Mouse (Mus musculus): ENCODE data around the gene Palm3. TPM values are rescaled to one million over a fixed set of nuclear protein-coding genes. Genes with fewer than 3 reads are reported as not detected.

Gene Palm3
- polyA plus RNA-seq, 1 experiment from 2014 or later: 5.5 TPM

GRCm38 (mm10) chr8:84029272-84029671, 8.0 kb downstream of the Palm3 start:
- no peaks in the 10 kb centered on the region for H3K36me3 ChIP-seq

GRCm38 (mm10) chr8:84032777-84033176, 11.5 kb downstream of the Palm3 start:
- Histone ChIP-seq H3K27me3 (peaks cover 19% of the 10 kb centered on the region; the same call in 1 of the 2 replicates), H3K9me3 (no peaks in the 10 kb centered on the region)
- 70% methylated on average over 4 of the region's 4 CpGs for WGBS

More at GRCm38 (mm10) chr8:84029272-84029671, 8.0 kb downstream of the Palm3 start:
- Histone ChIP-seq H3K4me1 (peaks cover 19% of the 10 kb centered on the region), H3K9ac (no peak overlapping the region), H3K27me3 (peaks cover 33% of the 10 kb centered on the region), H3K4me3 (no peak overlapping the region), H3K9me3 (no peaks in the 10 kb centered on the region), H3K27ac (no peak overlapping the region), H3K4me2 (no peak overlapping the region)
- WGBS: 83% methylated on average over 5 of the region's 5 CpGs
- ATAC-seq (ENCODE audit: insufficient number of reproducible peaks, low FRiP score, low TSS enrichment, low read depth): no peak

GRCm38 (mm10) chr8:84038015-84038414, 16.7 kb downstream of the Palm3 start:
- WGBS: 69% methylated on average over 5 of the region's 5 CpGs
- H3K9me3 ChIP-seq: no peaks in the 10 kb centered on the region
- no peak for ATAC-seq (ENCODE audit: insufficient number of reproducible peaks, low FRiP score, low TSS enrichment, low read depth)

More at GRCm38 (mm10) chr8:84032777-84033176, 11.5 kb downstream of the Palm3 start:
- no peak overlapping the region for H3K27ac ChIP-seq
- no peak overlapping the region for H3K4me3 ChIP-seq
- H3K4me2 ChIP-seq: no peak overlapping the region
- no peaks in the 10 kb centered on the region for H3K36me3 ChIP-seq
- no peaks in the 10 kb centered on the region for H3K4me1 ChIP-seq
- no peak for ATAC-seq (ENCODE audit: insufficient number of reproducible peaks, low FRiP score, low TSS enrichment, low read depth)
- no peak overlapping the region for H3K9ac ChIP-seq

GRCm38 (mm10) chr8:84039050-84039449, 17.8 kb downstream of the Palm3 start:
- peaks cover 13% of the 10 kb centered on the region for H3K4me1 ChIP-seq
- H3K27me3 ChIP-seq: peaks cover 60% of the 10 kb centered on the region
- H3K9me3 ChIP-seq: no peaks in the 10 kb centered on the region
- 1% methylated on average over 5 of the region's 5 CpGs for WGBS
- no peaks in the 10 kb centered on the region for H3K36me3 ChIP-seq
- no peak overlapping the region for H3K4me2 ChIP-seq
- no peak overlapping the region for H3K4me3 ChIP-seq
- H3K27ac ChIP-seq: no peak overlapping the region
- H3K9ac ChIP-seq: no peak overlapping the region
- ATAC-seq (ENCODE audit: insufficient number of reproducible peaks, low FRiP score, low TSS enrichment, low read depth): no peak

More at GRCm38 (mm10) chr8:84038015-84038414, 16.7 kb downstream of the Palm3 start:
- no peak overlapping the region for H3K4me3 ChIP-seq
- H3K4me2 ChIP-seq: no peak overlapping the region
- H3K4me1 ChIP-seq: peaks cover 13% of the 10 kb centered on the region
- H3K36me3 ChIP-seq: no peaks in the 10 kb centered on the region
- H3K27me3 ChIP-seq: peaks cover 50% of the 10 kb centered on the region
- H3K27ac ChIP-seq: no peak overlapping the region
- H3K9ac ChIP-seq: no peak overlapping the region

GRCm38 (mm10) chr8:84042066-84042947, 21.0 kb downstream of the Palm3 start, which contains the start of gene Il27ra:
Il27ra (minus strand) TSS chr8:84042589.
- Histone ChIP-seq H3K4me3 (peak within 1 kb of the TSS; percentile 40), H3K9ac (0 out of 2 replicates have a peak within 1 kb of the TSS, but pooled peaks have one; percentile 2), H3K4me1 (peaks cover 18% of the 10 kb centered on the region), H3K27me3 (peaks cover 71% of the 10 kb centered on the region), H3K4me2 (peak within 1 kb of the TSS; percentile 77), H3K9me3 (no peaks in the 10 kb centered on the region), H3K27ac (no peak within 1 kb of the TSS), H3K36me3 (no peaks in the 10 kb centered on the region)
- WGBS: 3% methylated on average over 40 of the region's 40 CpGs
- ATAC-seq (ENCODE audit: insufficient number of reproducible peaks, low FRiP score, low TSS enrichment, low read depth): peak; percentile 16; the same call in 1 of the 2 replicates

GRCm38 (mm10) chr8:84042948-84043342, 21.7 kb downstream of the Palm3 start:
- 27% methylated on average over 12 of the region's 12 CpGs for WGBS

GRCm38 (mm10) chr8:84044103-84044502, 22.8 kb downstream of the Palm3 start:
- no peak for ATAC-seq (ENCODE audit: insufficient number of reproducible peaks, low FRiP score, low TSS enrichment, low read depth)
- Histone ChIP-seq H3K36me3 (no peaks in the 10 kb centered on the region), H3K4me2 (no peak overlapping the region), H3K4me1 (peaks cover 18% of the 10 kb centered on the region), H3K9me3 (no peaks in the 10 kb centered on the region), H3K4me3 (no peak overlapping the region), H3K27me3 (peaks cover 58% of the 10 kb centered on the region), H3K27ac (no peak overlapping the region), H3K9ac (no peak overlapping the region)
- 8% methylated on average over 7 of the region's 7 CpGs for WGBS

More at GRCm38 (mm10) chr8:84042948-84043342, 21.7 kb downstream of the Palm3 start:
- Histone ChIP-seq H3K4me2 (no peak overlapping the region), H3K27ac (no peak overlapping the region), H3K27me3 (peaks cover 68% of the 10 kb centered on the region), H3K36me3 (no peaks in the 10 kb centered on the region), H3K9me3 (no peaks in the 10 kb centered on the region), H3K4me3 (peak overlapping the region; percentile 40), H3K4me1 (peaks cover 18% of the 10 kb centered on the region), H3K9ac (no peak overlapping the region)
- ATAC-seq (ENCODE audit: insufficient number of reproducible peaks, low FRiP score, low TSS enrichment, low read depth): no peak

GRCm38 (mm10) chr8:84044900-84045299, 23.6 kb downstream of the Palm3 start, which contains the start of gene Rln3:
Rln3 (minus strand) TSS chr8:84045000.
- Histone ChIP-seq H3K4me1 (peaks cover 18% of the 10 kb centered on the region), H3K4me2 (no peak within 1 kb of the TSS), H3K9me3 (no peaks in the 10 kb centered on the region), H3K4me3 (no peak within 1 kb of the TSS), H3K9ac (no peak within 1 kb of the TSS), H3K36me3 (no peaks in the 10 kb centered on the region), H3K27ac (no peak within 1 kb of the TSS), H3K27me3 (peaks cover 58% of the 10 kb centered on the region)
- no peak for ATAC-seq (ENCODE audit: insufficient number of reproducible peaks, low FRiP score, low TSS enrichment, low read depth)
- 9% methylated on average over 9 of the region's 9 CpGs for WGBS

GRCm38 (mm10) chr8:84046505-84046904, 25.2 kb downstream of the Palm3 start:
- no peak for ATAC-seq (ENCODE audit: insufficient number of reproducible peaks, low FRiP score, low TSS enrichment, low read depth)
- Histone ChIP-seq H3K9me3 (no peaks in the 10 kb centered on the region), H3K4me1 (peaks cover 18% of the 10 kb centered on the region), H3K36me3 (no peaks in the 10 kb centered on the region), H3K4me2 (no peak overlapping the region), H3K4me3 (no peak overlapping the region), H3K27ac (no peak overlapping the region), H3K9ac (no peak overlapping the region), H3K27me3 (peaks cover 45% of the 10 kb centered on the region)
- 73% methylated on average over 3 of the region's 3 CpGs for WGBS

GRCm38 (mm10) chr8:84048171-84048570, 26.9 kb downstream of the Palm3 start:
- Histone ChIP-seq H3K9me3 (no peaks in the 10 kb centered on the region), H3K9ac (no peak overlapping the region), H3K27me3 (peaks cover 28% of the 10 kb centered on the region), H3K36me3 (no peaks in the 10 kb centered on the region), H3K4me2 (no peak overlapping the region), H3K4me3 (no peak overlapping the region), H3K4me1 (peaks cover 5% of the 10 kb centered on the region; the same call in 1 of the 2 replicates), H3K27ac (no peak overlapping the region)
- ATAC-seq (ENCODE audit: insufficient number of reproducible peaks, low FRiP score, low TSS enrichment, low read depth): no peak
- 44% methylated on average over 5 of the region's 5 CpGs for WGBS

GRCm38 (mm10) chr8:84052746-84053145, 31.5 kb downstream of the Palm3 start:
- Histone ChIP-seq H3K9ac (no peak overlapping the region), H3K9me3 (no peaks in the 10 kb centered on the region), H3K36me3 (no peaks in the 10 kb centered on the region), H3K4me3 (no peak overlapping the region), H3K27me3 (no peaks in the 10 kb centered on the region), H3K27ac (no peak overlapping the region), H3K4me2 (no peak overlapping the region), H3K4me1 (no peaks in the 10 kb centered on the region)
- no peak for ATAC-seq (ENCODE audit: insufficient number of reproducible peaks, low FRiP score, low TSS enrichment, low read depth)
- 80% methylated on average over 3 of the region's 3 CpGs for WGBS

- no peaks in the 10 kb centered on the region for H3K36me3 ChIP-seq
- ATAC-seq (ENCODE audit: insufficient number of reproducible peaks, low FRiP score, low TSS enrichment, low read depth): no peak
- H3K9me3 ChIP-seq: no peaks in the 10 kb centered on the region
- H3K4me3 ChIP-seq: no peak overlapping the region
- 96% methylated on average over 5 of the region's 5 CpGs for WGBS
- H3K27ac ChIP-seq: no peak overlapping the region
- H3K4me1 ChIP-seq: no peaks in the 10 kb centered on the region
- no peak overlapping the region for H3K4me2 ChIP-seq
- no peak overlapping the region for H3K9ac ChIP-seq
- no peaks in the 10 kb centered on the region for H3K27me3 ChIP-seq
Measured at GRCm38 (mm10) chr8:84053229-84053628, 32.0 kb downstream of the Palm3 start.
